Mouse (Mus musculus): Measurements from ENCODE around the gene Wdr83os. TPM values are rescaled to one million over a fixed set of nuclear protein-coding genes. Genes with fewer than 3 reads are reported as not detected.
"Not testable (repeated sequence)": the region's sequence is repeated elsewhere in the genome, so short reads cannot be mapped to it uniquely, and the experiment has no call there.

Wdr83os gene
- total RNA-seq, 2 experiments from 2014 or later: 41.1 to 48.0 TPM

GRCm38 (mm10) chr8:85119052-85119981 is 38.8 kb downstream of the Wdr83os start:
- DNase-seq: peak; percentile 71

GRCm38 (mm10) chr8:85120251-85120650 is 39.7 kb downstream of the Wdr83os start:
- DNase-seq: not testable (repeated sequence)

GRCm38 (mm10) chr8:85122995-85123394 is 42.5 kb downstream of the Wdr83os start, which contains the start of gene Zfp791:
TSS of gene Zfp791 (minus strand) at chr8:85123095.
- no peak for DNase-seq

- no peak for DNase-seq
Observed at GRCm38 (mm10) chr8:85123691-85124090, 43.2 kb downstream of the Wdr83os start.

Small RNA genes lying within 50 kb of the gene (microRNA-seq; reads per million reads assigned to microRNA genes)
- 0 to 0.25 reads per million in 2 experiments for gene Gm23388
- 0.50 to 0.95 reads per million in 2 experiments for gene Mir7070

Other genes starting within 250 kb of the Wdr83os start
- gene Gadd45gip1, start 249.2 kb upstream of the Wdr83os start, total RNA-seq (2021): 10 to 100 TPM; 30.3 to 33.4 TPM
- 100 to 1,000 TPM; 124 to 130 TPM for gene Rad23a, start 240.1 kb upstream of the Wdr83os start, total RNA-seq (2021)
- gene Calr, start 233.8 kb upstream of the Wdr83os start, total RNA-seq (2021): 100 to 1,000 TPM; 234 to 286 TPM
- 10 to 100 TPM; 29.7 to 31.4 TPM for gene Farsa, start 223.8 kb upstream of the Wdr83os start, total RNA-seq (2021)
- gene Syce2, start 208.6 kb upstream of the Wdr83os start, total RNA-seq (2021): 1 to 10 TPM; 4.7 to 5.2 TPM
- gene Gcdh, start 186.8 kb upstream of the Wdr83os start, total RNA-seq (2021): 10 to 100 TPM; 21.1 to 24.1 TPM
- under 1 TPM in 1 of 2 experiments, not detected in 1; 0.84 TPM for gene Klf1, start 178.8 kb upstream of the Wdr83os start, total RNA-seq (2021)
- 1 to 10 TPM; 5.7 to 6.2 TPM for gene Dnase2a, start 172.2 kb upstream of the Wdr83os start, total RNA-seq (2021)
- gene Mast1, start 143.4 kb upstream of the Wdr83os start, total RNA-seq (2021): under 1 TPM; 0.20 to 0.45 TPM
- gene Rtbdn, start 133.7 kb upstream of the Wdr83os start, total RNA-seq (2021): not detected
- gene Gm49661, start 111.3 kb upstream of the Wdr83os start, total RNA-seq (2021): not detected
- gene Prdx2, start 111.2 kb upstream of the Wdr83os start, total RNA-seq (2021): 100 to 1,000 TPM; 260 to 267 TPM
- 10 to 100 TPM; 26.7 to 36.8 TPM for gene Rnaseh2a, start 111.0 kb upstream of the Wdr83os start, total RNA-seq (2021)
- gene Junb, start 102.0 kb upstream of the Wdr83os start, total RNA-seq (2021): 1 to 10 TPM; 5.8 to 8.9 TPM
- 1 to 10 TPM; 2.3 to 2.7 TPM for gene Hook2, start 90.1 kb upstream of the Wdr83os start, total RNA-seq (2021)
- not detected for gene Best2, start 66.2 kb upstream of the Wdr83os start, total RNA-seq (2021)
- gene Asna1, start 55.5 kb upstream of the Wdr83os start, total RNA-seq (2021): 10 to 100 TPM; 47.4 to 47.8 TPM
- 10 to 100 TPM; 94.0 to 98.0 TPM for gene Trir, start 53.9 kb upstream of the Wdr83os start, total RNA-seq (2021)
- 10 to 100 TPM; 27.7 to 35.6 TPM for gene Tnpo2, start 43.8 kb upstream of the Wdr83os start, total RNA-seq (2021)
- gene Fbxw9, start 20.7 kb upstream of the Wdr83os start, total RNA-seq (2021): 1 to 10 TPM; 5.5 to 7.5 TPM
- gene Gm5741, start 12.8 kb upstream of the Wdr83os start, total RNA-seq (2021): not detected
- 10 to 100 TPM; 20.6 to 22.1 TPM for gene Dhps, start 9.0 kb upstream of the Wdr83os start, total RNA-seq (2021)
- 10 to 100 TPM; 18.2 to 21.6 TPM for gene Wdr83, start 566 bp downstream of the Wdr83os start, total RNA-seq (2021)
- gene Man2b1, start 2.5 kb downstream of the Wdr83os start, total RNA-seq (2021): 10 to 100 TPM; 16.6 to 20.9 TPM
- 1 to 10 TPM in 1 of 2 experiments, under 1 TPM in 1; 0.79 to 1.0 TPM for gene Zfp791, start 42.4 kb downstream of the Wdr83os start, total RNA-seq (2021)
- gene Cks1brt, start 71.2 kb downstream of the Wdr83os start, total RNA-seq (2021): not detected
- not detected for gene Olfr371, start 145.2 kb downstream of the Wdr83os start, total RNA-seq (2021)
- gene Orc6, start 218.9 kb downstream of the Wdr83os start, total RNA-seq (2021): 10 to 100 TPM; 14.2 to 20.2 TPM
- 10 to 100 TPM; 57.9 to 59.7 TPM for gene Vps35, start 219.1 kb downstream of the Wdr83os start, total RNA-seq (2021)

Data from gastrocnemius, postnatal 10 days (tissue).